Mouse (Mus musculus) thymus, adult 2 months (tissue): Measurements from ENCODE around the gene Serpini2.

Experiments used
- CTCF ChIP-seq: fragments of 200-500 bp; IDR thresholded peaks from 2 replicates; pipeline ENCODE4 v1.5.1; 2012; ENCODE audit warnings: mild to moderate bottlenecking, control low read depth, low read length, moderate library complexity, borderline replicate concordance; ENCODE audit not compliant: control insufficient read depth, poor library complexity, insufficient read depth; ENCODE audit errors: extremely low read depth
- POLR2A ChIP-seq: fragments of 200-500 bp; IDR thresholded peaks from 2 replicates; pipeline ENCODE4 v1.6.1; 2012; ENCODE audit warnings: mild to moderate bottlenecking, low read length, control low read depth, moderate library complexity; ENCODE audit not compliant: control insufficient read depth, poor library complexity, insufficient read depth; ENCODE audit errors: extremely low read depth

GRCm38 (mm10) chr3:75301072-75301471, 31.2 kb upstream of the Serpini2 start:
- no peak for TF ChIP-seq POLR2A
- no peak for TF ChIP-seq CTCF
